Mouse (Mus musculus) liver, embryonic 14.5 days (tissue): ENCODE results near the gene Fam13a. TPM values are rescaled to one million over a fixed set of nuclear protein-coding genes. Genes with fewer than 3 reads are reported as not detected.

Experiments used
- ATAC-seq: fragments of 200-750 bp; cut with Nextera tagmentation; 2 replicates; pipeline ENCODE4 v1.8.0; 2017; ENCODE audit warnings: moderate number of reproducible peaks, mild to moderate bottlenecking, moderate library complexity; ENCODE audit not compliant: insufficient read depth
- DNase-seq, 3 experiments: peaks; one replicate each; pipeline ENCODE4 v3.0.0-alpha.2; 2012 to 2013; ENCODE audit warnings: low read depth in 3 of 3, low spot score in 3 of 3
- H3K27ac ChIP-seq: fragments of 300-500 bp; sonication (generic); 2 replicates; pipeline ENCODE4 v1.5.1; 2014; ENCODE audit warnings: moderate library complexity, mild to moderate bottlenecking, control low read depth, inconsistent platforms
- H3K27me3 ChIP-seq: fragments of 300-500 bp; sonication (generic); 2 replicates; pipeline ENCODE4 v1.6.1; 2014; ENCODE audit warnings: mild to moderate bottlenecking, low read length, moderate library complexity; ENCODE audit not compliant: control insufficient read depth, insufficient read depth
- H3K36me3 ChIP-seq: fragments of 300-500 bp; sonication (generic); replicated peaks from 2 replicates; pipeline ENCODE4 v1.6.1; 2014; ENCODE audit warnings: low read depth; ENCODE audit not compliant: control insufficient read depth, insufficient read depth
- H3K4me1 ChIP-seq, 2 experiments: fragments of 200-500 bp in 1 of 2; fragments of 300-500 bp in 1 of 2; sonication (generic) in 1 of 2; replicated peaks; 2 replicates each; pipeline ENCODE4 v1.6.1; 2012 to 2014; ENCODE audit warnings: antibody characterized with exemption in 1 of 2, inconsistent platforms in 1 of 2, low read length in 1 of 2; ENCODE audit not compliant: control insufficient read depth in 2 of 2, insufficient read depth in 2 of 2
- H3K4me2 ChIP-seq: fragments of 300-500 bp; sonication (generic); 2 replicates; pipeline ENCODE4 v1.6.1; 2014; ENCODE audit warnings: low read depth, mild to moderate bottlenecking, control low read depth, moderate library complexity
- H3K4me3 ChIP-seq, 2 experiments: fragments of 200-500 bp in 1 of 2; fragments of 300-500 bp in 1 of 2; sonication (generic) in 1 of 2; 2 replicates each; pipeline ENCODE4 v1.5.1; 2012 to 2014; ENCODE audit warnings: low read depth in 2 of 2, low read length in 2 of 2, mild to moderate bottlenecking in 2 of 2, control low read depth in 1 of 2, inconsistent platforms in 1 of 2, moderate library complexity in 1 of 2; ENCODE audit not compliant: insufficient read depth in 1 of 2
- H3K9ac ChIP-seq: fragments of 300-500 bp; sonication (generic); replicated peaks from 2 replicates; pipeline ENCODE4 v1.6.1; 2014; ENCODE audit warnings: mild to moderate bottlenecking, control low read depth, moderate library complexity
- H3K9me3 ChIP-seq: fragments of 300-500 bp; sonication (generic); 2 replicates; pipeline ENCODE4 v1.6.1; 2016; ENCODE audit warnings: low read length, mixed read lengths; ENCODE audit not compliant: control insufficient read depth
- CTCF ChIP-seq: IDR thresholded peaks from 2 replicates; pipeline ENCODE4 v1.5.1; 2016; ENCODE audit warnings: antibody characterized with exemption, low read depth, control low read depth
- EP300 ChIP-seq: IDR thresholded peaks from 2 replicates; pipeline ENCODE4 v1.6.1; 2016; ENCODE audit warnings: antibody characterized with exemption, low read depth
- WGBS: fragments of 180-500 bp; shearing (Covaris S2); extraction: QIAGEN DNeasy Blood & Tissue Kit; methylation state at CpG from one replicate; pipeline ENCODE4 v1.1.7; 2014; ENCODE audit not compliant: insufficient replicate concordance; 5-methylcytosine and 5-hydroxymethylcytosine counted together
- polyA plus RNA-seq, 2 experiments: library from polyadenylated mRNA; depleted of rRNA in 1 of 2; stranded (reverse) in 1 of 2; unstranded in 1 of 2; fragments of >200 nt; fragmentation: Nextera tagmentation in 1 of 2; extraction: Ambion mirVana in 1 of 2; gene quantifications; 2 replicates each; pipeline versions ENCODE4 v1.2.1 to v1.2.3; 2012 to 2014

Gene Fam13a
- polyA plus RNA-seq, 2 experiments = 0.32 to 0.77 TPM

- Histone ChIP-seq H3K9me3 (no peaks in the 10 kb centered on the region), H3K4me3 (no peak overlapping the region), H3K4me1 (peaks cover 0 to 2% of the 10 kb centered on the region in 2 experiments; a peak in 1 of 4 replicates), H3K4me2 (no peak overlapping the region), H3K27me3 (no peaks in the 10 kb centered on the region), H3K36me3 (no peaks in the 10 kb centered on the region), H3K9ac (no peak overlapping the region), H3K27ac (no peak overlapping the region)
- ATAC-seq (no peak), DNase-seq (no peak)
- 25% methylated on average over 6 of the region's 6 CpGs for WGBS
- TF ChIP-seq CTCF (no peak), EP300 (no peak)
These were observed 131.0 kb downstream of the Fam13a start for GRCm38 (mm10) chr6:58893307-58893706.

GRCm38 (mm10) chr6:58889917-58890316, 134.4 kb downstream of the Fam13a start:
- WGBS = 25% methylated on average over 3 of the region's 3 CpGs
- TF ChIP-seq EP300 (no peak), CTCF (no peak)
- Histone ChIP-seq H3K4me2 (no peak overlapping the region), H3K4me1 (peaks cover 0 to 2% of the 10 kb centered on the region in 2 experiments; a peak in 1 of 4 replicates), H3K9ac (no peak overlapping the region), H3K4me3 (no peak overlapping the region), H3K27me3 (no peaks in the 10 kb centered on the region), H3K27ac (no peak overlapping the region), H3K9me3 (no peaks in the 10 kb centered on the region), H3K36me3 (no peaks in the 10 kb centered on the region)
- DNase-seq (no peak), ATAC-seq (no peak)

- 45% methylated on average over 6 of the region's 6 CpGs for WGBS
These were observed 142.1 kb downstream of the Fam13a start for GRCm38 (mm10) chr6:58882271-58882670.

More at GRCm38 (mm10) chr6:58882271-58882670, 142.1 kb downstream of the Fam13a start:
- H3K4me3 ChIP-seq = no peak overlapping the region
- 0 out of 2 replicates have a peak, but pooled peaks have one; percentile 6 for TF ChIP-seq CTCF
- TF ChIP-seq EP300 = no peak
- no peak for ATAC-seq
- no peaks in the 10 kb centered on the region for H3K36me3 ChIP-seq
- H3K27ac ChIP-seq = no peak overlapping the region
- no peaks in the 10 kb centered on the region for H3K4me1 ChIP-seq
- no peaks in the 10 kb centered on the region for H3K27me3 ChIP-seq
- H3K9me3 ChIP-seq = no peaks in the 10 kb centered on the region
- H3K4me2 ChIP-seq = no peak overlapping the region
- peak in 1 of 3 experiments; percentile 3 for DNase-seq
- H3K9ac ChIP-seq = no peak overlapping the region

Other genes starting within 250 kb of the Fam13a start
- 2.9 and 3.3 TPM in 2 replicates for gene Herc3, start 193.1 kb downstream of the Fam13a start, polyA plus RNA-seq (2012; rRNA removed)
- gene Herc3, start 193.1 kb downstream of the Fam13a start, polyA plus RNA-seq (2014; fragmentation: Nextera tagmentation; extraction: Ambion mirVana) = 2.1 and 2.4 TPM in 2 replicates
- 0.04 and 0.13 TPM in 2 replicates for gene Nap1l5, start 117.5 kb downstream of the Fam13a start, polyA plus RNA-seq (2012; rRNA removed)
- 0.19 and 0.22 TPM in 2 replicates for gene Nap1l5, start 117.5 kb downstream of the Fam13a start, polyA plus RNA-seq (2014; fragmentation: Nextera tagmentation; extraction: Ambion mirVana)
- 0.89 and 1.2 TPM in 2 replicates for gene Tigd2, start 184.3 kb upstream of the Fam13a start, polyA plus RNA-seq (2012; rRNA removed)
- 3.5 and 3.6 TPM in 2 replicates for gene Tigd2, start 184.3 kb upstream of the Fam13a start, polyA plus RNA-seq (2014; fragmentation: Nextera tagmentation; extraction: Ambion mirVana)